Mouse (Mus musculus): ENCODE measurements around the gene Serp2. TPM values are rescaled to one million over a fixed set of nuclear protein-coding genes. Genes with fewer than 3 reads are reported as not detected.

Gene Serp2
- polyA plus RNA-seq, 1 experiment from 2014 or later, result 25.3 TPM

DNA sequence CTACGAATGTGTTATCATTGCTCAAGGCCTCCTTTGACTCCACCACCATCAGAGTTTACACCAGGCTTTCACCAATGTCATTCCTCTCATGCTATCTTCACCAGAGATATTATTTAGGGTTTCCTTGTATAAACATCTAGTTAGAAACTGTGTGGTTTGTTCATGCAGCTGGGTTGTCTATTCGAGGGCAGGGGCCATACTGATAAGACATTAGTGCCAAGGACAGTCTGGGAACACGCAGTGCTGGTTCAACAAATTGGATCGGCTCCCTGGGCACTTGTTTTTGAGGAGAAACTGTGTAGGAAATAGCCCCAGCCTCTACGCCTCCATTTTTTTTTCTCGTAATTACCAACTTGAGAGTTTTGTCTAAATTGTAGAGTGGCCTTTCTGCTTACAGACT is 35.4 kb upstream of the Serp2 start:
- no peak for DNase-seq (ENCODE audit: low spot score)
- no peaks in the 10 kb centered on the region for H3K36me3 ChIP-seq
- H3K4me3 ChIP-seq, result no peak overlapping the region
- H3K27me3 ChIP-seq (ENCODE audit: insufficient read depth, poor library complexity, severe bottlenecking), result no peaks in the 10 kb centered on the region
- 75% methylated on average over 6 of the region's 6 CpGs for WGBS
- 0 out of 2 replicates have a peak, but pooled peaks cover 7% of the 10 kb centered on the region for H3K4me1 ChIP-seq
- H3K27ac ChIP-seq, result no peak overlapping the region
- H3K9me3 ChIP-seq, result no peaks in the 10 kb centered on the region

- no peak for DNase-seq (ENCODE audit: low spot score)
- H3K4me1 ChIP-seq, result 0 out of 2 replicates have a peak, but pooled peaks cover 7% of the 10 kb centered on the region
- WGBS, result 83% methylated on average over 7 of the region's 7 CpGs
- H3K4me3 ChIP-seq, result no peak overlapping the region
- no peaks in the 10 kb centered on the region for H3K9me3 ChIP-seq
- no peaks in the 10 kb centered on the region for H3K36me3 ChIP-seq
- no peaks in the 10 kb centered on the region for H3K27me3 ChIP-seq (ENCODE audit: insufficient read depth, poor library complexity, severe bottlenecking)
- H3K27ac ChIP-seq, result no peak overlapping the region
Observed at GRCm38 (mm10) chr14:76590134-76590533, 33.4 kb upstream of the Serp2 start.

- Histone ChIP-seq H3K36me3 (no peaks in the 10 kb centered on the region), H3K27ac (no peak overlapping the region), H3K4me3 (no peak overlapping the region), H3K9me3 (no peaks in the 10 kb centered on the region), H3K27me3 (ENCODE audit: insufficient read depth, poor library complexity, severe bottlenecking) (no peaks in the 10 kb centered on the region), H3K4me1 (0 out of 2 replicates have a peak, but pooled peaks cover 3% of the 10 kb centered on the region)
- WGBS, result 76% methylated on average over 1 of the region's 1 CpGs
- no peak for DNase-seq (ENCODE audit: low spot score)
Observed at GRCm38 (mm10) chr14:76589671-76590070, 33.0 kb upstream of the Serp2 start.

- DNase-seq (ENCODE audit: low spot score), result no peak
- WGBS, result 41% methylated on average over 13 of the region's 13 CpGs
Observed at GRCm38 (mm10) chr14:76585831-76586405, 29.2 kb upstream of the Serp2 start.

GRCm38 (mm10) chr14:76583985-76584384 is 27.3 kb upstream of the Serp2 start:
- 59% methylated on average over 7 of the region's 7 CpGs for WGBS
- Histone ChIP-seq H3K27me3 (ENCODE audit: insufficient read depth, poor library complexity, severe bottlenecking) (no peaks in the 10 kb centered on the region), H3K4me3 (no peak overlapping the region), H3K36me3 (no peaks in the 10 kb centered on the region), H3K4me1 (peaks cover 5% of the 10 kb centered on the region), H3K27ac (0 out of 2 replicates have a peak overlapping the region, but pooled peaks have one; percentile 52), H3K9me3 (no peaks in the 10 kb centered on the region)
- no peak for DNase-seq (ENCODE audit: low spot score)

More at GRCm38 (mm10) chr14:76585831-76586405, 29.2 kb upstream of the Serp2 start:
- Histone ChIP-seq H3K9me3 (no peaks in the 10 kb centered on the region), H3K4me3 (no peak overlapping the region), H3K4me1 (peaks cover 5% of the 10 kb centered on the region), H3K27ac (no peak overlapping the region), H3K36me3 (no peaks in the 10 kb centered on the region), H3K27me3 (ENCODE audit: insufficient read depth, poor library complexity, severe bottlenecking) (no peaks in the 10 kb centered on the region)

GRCm38 (mm10) chr14:76581974-76582922 is 25.6 kb upstream of the Serp2 start:
- H3K36me3 ChIP-seq, result no peaks in the 10 kb centered on the region
- H3K4me3 ChIP-seq, result no peak overlapping the region
- H3K9me3 ChIP-seq, result no peaks in the 10 kb centered on the region
- peaks cover 5% of the 10 kb centered on the region for H3K4me1 ChIP-seq
- H3K27ac ChIP-seq, result no peak overlapping the region
- WGBS, result 66% methylated on average over 6 of the region's 6 CpGs
- no peak for DNase-seq (ENCODE audit: low spot score)
- H3K27me3 ChIP-seq (ENCODE audit: insufficient read depth, poor library complexity, severe bottlenecking), result no peaks in the 10 kb centered on the region

GRCm38 (mm10) chr14:76579660-76580061 is 23.0 kb upstream of the Serp2 start:
- no peak for DNase-seq (ENCODE audit: low spot score)
- H3K27ac ChIP-seq, result no peak overlapping the region
- no peaks in the 10 kb centered on the region for H3K36me3 ChIP-seq
- no peak overlapping the region for H3K4me3 ChIP-seq
- WGBS, result 81% methylated on average over 2 of the region's 2 CpGs
- H3K27me3 ChIP-seq (ENCODE audit: insufficient read depth, poor library complexity, severe bottlenecking), result no peaks in the 10 kb centered on the region
- no peaks in the 10 kb centered on the region for H3K9me3 ChIP-seq
- H3K4me1 ChIP-seq, result peaks cover 5% of the 10 kb centered on the region

DNA sequence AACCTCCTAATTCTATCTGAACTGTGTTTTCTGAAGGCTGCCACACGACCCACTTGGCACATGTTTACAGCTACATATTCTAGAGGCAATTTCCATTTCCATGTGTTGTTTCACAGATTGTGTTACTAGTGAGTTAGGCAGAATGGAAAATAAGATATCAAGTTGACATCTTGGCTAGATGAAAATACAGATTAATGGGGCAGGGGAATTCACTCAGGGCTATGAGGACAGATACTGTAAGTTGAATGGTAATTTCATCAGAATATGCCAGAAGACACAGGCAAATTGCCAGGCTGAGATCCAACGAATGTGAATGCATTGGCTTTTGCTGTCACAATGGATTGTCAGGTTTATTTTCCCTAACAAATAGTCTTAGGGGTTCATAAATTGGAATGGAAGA is 21.2 kb upstream of the Serp2 start:
- no peak for DNase-seq (ENCODE audit: low spot score)
- H3K27me3 ChIP-seq (ENCODE audit: insufficient read depth, poor library complexity, severe bottlenecking), result no peaks in the 10 kb centered on the region

DNA sequence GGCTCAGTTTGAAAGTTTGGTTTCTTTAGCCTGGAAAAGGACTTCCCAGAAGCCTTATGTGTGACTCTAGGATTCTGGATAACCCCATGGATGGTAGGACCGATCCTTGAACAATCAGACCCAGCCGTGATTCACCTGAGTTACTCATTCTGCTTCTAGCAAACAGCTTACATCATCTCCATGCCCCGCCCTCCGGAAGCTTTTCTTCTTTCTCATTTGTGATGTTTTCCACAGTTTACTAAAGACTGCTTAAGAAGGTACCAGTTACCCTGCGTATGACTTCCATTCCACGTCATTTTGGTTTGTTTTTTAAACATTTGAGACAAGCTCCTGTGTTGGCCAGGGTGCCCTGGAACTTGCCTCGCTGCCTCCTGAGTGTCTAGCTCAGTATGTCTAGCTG is 13.6 kb upstream of the Serp2 start:
- Histone ChIP-seq H3K27me3 (ENCODE audit: insufficient read depth, poor library complexity, severe bottlenecking) (no peaks in the 10 kb centered on the region), H3K4me3 (no peak overlapping the region), H3K27ac (no peak overlapping the region; the same call in 1 of the 2 replicates), H3K4me1 (peaks cover 13% of the 10 kb centered on the region), H3K36me3 (no peaks in the 10 kb centered on the region), H3K9me3 (no peaks in the 10 kb centered on the region)
- no peak for DNase-seq (ENCODE audit: low spot score)
- WGBS, result 85% methylated on average over 7 of the region's 7 CpGs

More for the DNA sequence above, 21.2 kb upstream of the Serp2 start:
- H3K27ac ChIP-seq, result no peak overlapping the region
- no peaks in the 10 kb centered on the region for H3K36me3 ChIP-seq
- 79% methylated on average over 2 of the region's 2 CpGs for WGBS
- H3K4me1 ChIP-seq, result no peaks in the 10 kb centered on the region
- no peak overlapping the region for H3K4me3 ChIP-seq
- no peaks in the 10 kb centered on the region for H3K9me3 ChIP-seq

- Histone ChIP-seq H3K27me3 (ENCODE audit: insufficient read depth, poor library complexity, severe bottlenecking) (no peaks in the 10 kb centered on the region), H3K4me3 (no peak overlapping the region), H3K36me3 (no peaks in the 10 kb centered on the region), H3K4me1 (peaks cover 13% of the 10 kb centered on the region), H3K9me3 (no peaks in the 10 kb centered on the region), H3K27ac (0 out of 2 replicates have a peak overlapping the region, but pooled peaks have one; percentile 22)
- no peak for DNase-seq (ENCODE audit: low spot score)
- WGBS, result 28% methylated on average over 9 of the region's 9 CpGs
Observed at GRCm38 (mm10) chr14:76569271-76569961, 12.7 kb upstream of the Serp2 start.

GRCm38 (mm10) chr14:76568548-76568947 is 11.9 kb upstream of the Serp2 start:
- no peak overlapping the region for H3K27ac ChIP-seq
- WGBS, result 77% methylated on average over 9 of the region's 9 CpGs
- no peaks in the 10 kb centered on the region for H3K27me3 ChIP-seq (ENCODE audit: insufficient read depth, poor library complexity, severe bottlenecking)
- no peak for DNase-seq (ENCODE audit: low spot score)
- H3K9me3 ChIP-seq, result no peaks in the 10 kb centered on the region
- peaks cover 13% of the 10 kb centered on the region for H3K4me1 ChIP-seq
- no peaks in the 10 kb centered on the region for H3K36me3 ChIP-seq
- H3K4me3 ChIP-seq, result no peak overlapping the region

- H3K36me3 ChIP-seq, result no peaks in the 10 kb centered on the region
- H3K27ac ChIP-seq, result 0 out of 2 replicates have a peak overlapping the region, but pooled peaks have one; percentile 25
- 45% methylated on average over 1 of the region's 1 CpGs for WGBS
- DNase-seq (ENCODE audit: low spot score), result no peak
- H3K4me3 ChIP-seq, result no peak overlapping the region
- no peaks in the 10 kb centered on the region for H3K9me3 ChIP-seq
- peaks cover 17% of the 10 kb centered on the region for H3K4me1 ChIP-seq
- H3K27me3 ChIP-seq (ENCODE audit: insufficient read depth, poor library complexity, severe bottlenecking), result no peaks in the 10 kb centered on the region
Observed at GRCm38 (mm10) chr14:76567280-76567679, 10.6 kb upstream of the Serp2 start.

DNA sequence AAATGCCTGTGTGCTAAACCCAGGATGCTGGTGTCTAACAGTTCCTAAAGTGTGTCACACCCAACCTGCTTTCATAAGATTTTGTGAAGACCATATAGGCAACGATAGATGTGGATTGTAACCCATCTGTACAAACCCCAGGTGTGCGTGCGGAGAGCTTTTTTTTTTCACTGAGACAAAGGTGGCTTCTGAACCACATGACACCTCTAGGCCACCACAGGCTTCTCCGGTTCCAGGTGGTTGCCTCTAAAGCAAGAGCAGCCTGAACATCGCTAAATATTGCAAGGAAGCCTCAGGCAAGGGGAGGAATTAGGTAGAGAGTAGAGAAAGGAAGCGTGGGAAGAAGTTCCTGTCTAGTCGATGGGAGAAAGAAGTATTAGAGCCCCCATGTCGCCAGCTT is 10.0 kb upstream of the Serp2 start:
- H3K9me3 ChIP-seq, result no peaks in the 10 kb centered on the region
- H3K4me1 ChIP-seq, result peaks cover 19% of the 10 kb centered on the region
- no peak overlapping the region for H3K4me3 ChIP-seq
- H3K36me3 ChIP-seq, result no peaks in the 10 kb centered on the region
- no peaks in the 10 kb centered on the region for H3K27me3 ChIP-seq (ENCODE audit: insufficient read depth, poor library complexity, severe bottlenecking)
- 86% methylated on average over 8 of the region's 8 CpGs for WGBS
- DNase-seq (ENCODE audit: low spot score), result no peak
- no peak overlapping the region for H3K27ac ChIP-seq
